Mouse (Mus musculus) inflammation-experienced regulatory T-cells, adult 6 months (primary cell): ENCODE data around the gene Mpg. TPM values are rescaled to one million over a fixed set of nuclear protein-coding genes. Genes with fewer than 3 reads are reported as not detected.
"Not testable (repeated sequence)": the region's sequence is repeated elsewhere in the genome, so short reads cannot be mapped to it uniquely, and the experiment has no call there.

ENCODE experiments used
- ATAC-seq: one replicate; pipeline ENCODE4 v1.8.0; 2017
- polyA plus RNA-seq, 3 experiments: library from polyadenylated mRNA; unstranded; fragments of 100-300 nt; shearing (Covaris generic); gene quantifications; one replicate each; pipeline ENCODE4 v1.2.1; 2017

The Mpg gene
- 10 to 100 TPM; 26.3 to 35.5 (median 32.8) TPM for polyA plus RNA-seq

DNA sequence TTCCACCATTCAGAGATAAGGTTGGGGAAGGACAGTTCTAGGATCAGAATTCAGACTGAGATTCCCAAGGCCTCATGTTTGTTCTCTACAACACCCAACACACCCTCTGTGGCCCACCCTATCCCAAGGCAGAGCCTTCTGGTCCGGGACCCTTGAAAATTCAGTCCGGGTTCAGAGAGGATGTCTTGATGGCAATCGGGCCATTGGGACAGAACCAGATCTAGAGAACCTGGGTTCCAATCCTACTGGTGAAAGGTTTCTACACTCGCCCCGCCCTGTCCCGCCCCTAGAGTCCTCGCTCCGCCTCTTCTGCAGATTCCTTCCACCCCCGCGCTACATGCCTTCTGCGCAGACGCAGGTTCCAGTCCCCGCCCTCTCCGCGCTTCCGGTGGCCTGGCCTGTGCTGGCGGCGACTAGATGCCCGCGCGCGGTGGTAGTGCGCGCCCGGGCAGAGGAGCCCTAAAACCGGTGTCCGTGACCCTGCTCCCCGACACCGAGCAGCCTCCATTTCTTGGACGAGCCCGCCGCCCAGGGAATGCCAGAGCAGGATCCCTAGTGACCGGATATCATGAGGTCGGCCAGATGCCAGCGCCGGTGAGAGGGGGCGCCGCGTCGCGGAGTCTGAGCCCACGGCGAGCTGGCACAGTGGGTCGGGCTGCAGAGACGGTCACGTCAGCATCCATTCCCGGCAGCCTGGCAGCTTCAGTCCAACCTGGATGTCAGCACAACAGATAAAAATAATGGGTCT, at the start of gene Mpg:
TSS of gene Mpg (plus strand) at position 382 of the 748 bp plus-strand sequence.
- ATAC-seq = peak; percentile 89

DNA sequence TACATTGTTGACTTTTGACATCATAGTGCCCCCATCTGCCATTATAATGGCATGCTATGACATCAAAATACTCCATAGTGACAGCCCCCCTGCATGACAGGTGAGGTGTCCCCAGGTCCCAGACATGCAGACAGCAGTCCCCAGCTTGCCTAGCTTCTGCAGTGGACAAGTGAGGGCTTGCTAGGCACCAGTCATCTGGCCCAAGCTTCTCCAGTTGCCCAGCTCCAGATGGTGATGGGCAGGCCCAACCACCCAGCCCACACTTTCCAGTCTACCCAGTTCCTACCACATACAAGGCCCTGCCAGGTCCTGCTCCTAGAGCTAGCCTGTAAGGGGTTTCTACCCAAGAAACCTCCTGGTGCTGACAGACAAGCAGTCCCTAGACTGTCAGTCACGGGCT, 47.8 kb upstream of the Mpg start:
- ATAC-seq = no peak

DNA sequence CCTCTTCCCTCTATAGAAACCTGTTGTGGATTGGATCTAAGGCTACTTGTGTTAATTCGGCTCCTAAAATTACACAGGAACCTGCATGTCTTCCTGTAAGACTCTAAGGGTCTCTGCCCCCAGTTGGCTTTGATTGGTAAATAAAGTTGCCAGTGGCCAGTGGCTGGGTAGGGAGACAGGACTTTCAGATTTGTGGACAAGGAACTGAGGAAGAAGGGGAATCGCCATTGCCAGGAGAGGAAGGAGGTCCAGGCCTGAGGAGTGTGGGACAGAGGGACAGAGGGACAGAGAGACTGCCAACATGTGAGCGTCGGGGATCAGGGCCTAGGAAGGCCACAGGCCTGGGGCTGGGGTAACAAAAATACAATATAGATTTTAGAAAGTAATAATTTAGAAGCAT, 45.1 kb upstream of the Mpg start:
- ATAC-seq = no peak

DNA sequence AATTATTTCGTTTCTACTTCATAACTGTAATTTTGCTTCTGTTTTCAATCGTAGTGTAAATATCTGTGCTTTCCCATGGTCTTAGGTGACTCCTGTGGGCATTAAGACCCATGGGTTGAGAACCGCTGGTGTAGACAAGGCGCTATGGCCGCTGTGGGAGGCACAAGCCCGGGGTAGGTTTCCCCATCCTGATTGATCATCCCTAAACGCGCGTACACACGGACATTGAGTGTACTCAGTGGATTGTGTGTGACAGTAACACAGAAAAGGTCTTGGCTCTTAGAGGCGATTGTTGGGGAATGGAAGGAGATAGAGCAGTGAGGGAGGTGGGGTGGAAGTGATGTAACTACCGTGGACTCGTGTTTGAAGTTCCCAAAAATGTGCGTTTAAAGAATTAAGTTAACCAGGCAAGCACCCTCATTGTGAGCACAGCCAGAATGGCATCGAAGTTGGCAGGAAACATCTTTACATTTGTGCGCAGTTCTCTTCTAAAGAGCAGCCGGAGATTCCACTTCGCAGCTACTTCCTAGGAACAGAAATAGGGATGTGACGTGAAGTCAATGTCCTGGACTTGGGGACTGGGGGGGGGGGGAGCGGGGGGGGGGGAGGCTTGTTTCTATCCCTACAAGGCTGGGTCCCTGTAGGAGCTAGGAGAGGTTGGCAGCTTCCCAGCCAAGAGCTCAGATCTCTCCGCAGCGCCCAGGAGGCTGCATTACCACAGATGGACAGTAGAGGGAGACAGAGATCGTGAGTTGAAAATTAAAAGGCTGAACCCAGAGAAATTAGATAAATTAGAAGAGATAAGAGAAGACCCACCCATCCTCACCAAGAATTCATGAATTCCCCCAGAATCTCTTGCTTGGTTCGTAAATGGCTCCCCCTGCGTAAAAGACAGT, 44.1 kb upstream of the Mpg start:
- ATAC-seq = peak; percentile 48

DNA sequence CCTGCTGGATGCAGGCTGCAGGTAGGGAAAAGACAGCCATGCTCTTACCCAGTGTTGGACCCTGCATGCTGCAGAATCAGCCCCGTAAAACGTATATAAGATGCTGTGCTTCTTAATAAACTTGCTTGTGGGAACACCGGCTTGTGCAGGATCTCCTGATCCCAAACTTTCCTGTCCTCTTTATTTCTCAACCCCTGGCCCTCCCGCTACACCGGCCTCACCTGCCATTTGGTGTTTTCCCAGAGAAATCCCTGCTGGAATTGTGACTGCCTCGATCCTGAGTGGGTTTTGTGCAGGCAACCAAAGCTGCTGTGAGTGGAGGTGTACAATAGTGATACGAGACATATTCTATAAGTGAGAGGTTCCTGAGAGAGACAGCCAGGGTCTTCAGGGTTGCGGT, 41.8 kb upstream of the Mpg start:
- no peak for ATAC-seq

DNA sequence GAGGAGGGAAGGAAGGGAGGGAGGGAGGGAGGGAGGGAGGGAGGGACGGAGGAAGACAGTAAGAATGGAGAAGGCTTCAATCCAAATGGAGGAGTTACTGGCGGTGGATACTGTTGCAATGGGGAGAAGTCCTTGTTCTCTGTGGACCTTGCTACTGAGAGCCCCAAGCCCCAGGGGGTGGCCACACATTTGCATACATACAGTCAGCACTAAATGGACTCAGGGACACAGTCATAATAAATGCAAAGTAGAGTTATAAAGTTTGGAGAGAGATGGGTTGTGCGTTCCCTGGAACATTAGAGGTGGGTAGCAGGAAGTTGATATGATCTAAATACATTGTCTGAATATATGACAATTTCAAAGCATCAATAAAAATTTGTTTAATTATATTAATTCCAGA, 40.3 kb upstream of the Mpg start:
- no peak for ATAC-seq

DNA sequence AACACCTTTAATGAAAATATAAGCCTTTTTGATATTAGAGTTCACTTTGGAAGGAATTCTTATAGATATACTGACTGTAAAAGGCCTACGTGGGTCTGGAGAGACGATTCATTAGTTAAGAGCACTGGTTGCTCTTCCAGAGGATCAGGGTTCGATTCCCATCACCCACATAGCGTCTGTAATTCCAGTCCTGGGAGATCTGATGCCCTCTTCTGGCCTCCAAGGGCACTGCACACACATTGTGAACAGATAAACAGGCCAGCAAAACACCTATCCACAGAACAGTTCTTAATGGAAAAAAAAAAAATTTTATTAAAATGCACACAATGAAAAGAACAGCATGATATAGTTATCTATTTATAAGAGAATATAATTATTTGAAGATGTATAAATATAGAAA, 39.0 kb upstream of the Mpg start:
- ATAC-seq = no peak

DNA sequence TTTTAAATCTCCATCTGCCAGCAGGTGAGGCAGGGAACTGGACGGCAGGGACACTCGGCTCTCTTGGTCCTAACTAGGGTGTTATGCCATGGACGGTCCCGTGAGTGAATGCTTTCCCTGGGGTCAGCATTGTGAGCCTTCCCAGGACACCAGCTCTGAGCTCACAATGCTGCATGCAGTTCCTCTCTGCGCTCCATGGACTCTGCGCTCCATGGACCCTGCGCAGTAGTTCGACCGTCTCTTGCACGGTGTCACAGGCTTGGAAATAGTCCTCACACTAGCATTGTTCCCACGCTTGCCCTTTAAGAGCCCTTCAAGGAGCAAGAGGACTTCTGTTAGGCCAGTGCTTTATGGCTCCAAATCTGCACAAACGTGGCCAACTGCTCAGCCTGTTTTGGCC, 37.4 kb upstream of the Mpg start:
- ATAC-seq = no peak

DNA sequence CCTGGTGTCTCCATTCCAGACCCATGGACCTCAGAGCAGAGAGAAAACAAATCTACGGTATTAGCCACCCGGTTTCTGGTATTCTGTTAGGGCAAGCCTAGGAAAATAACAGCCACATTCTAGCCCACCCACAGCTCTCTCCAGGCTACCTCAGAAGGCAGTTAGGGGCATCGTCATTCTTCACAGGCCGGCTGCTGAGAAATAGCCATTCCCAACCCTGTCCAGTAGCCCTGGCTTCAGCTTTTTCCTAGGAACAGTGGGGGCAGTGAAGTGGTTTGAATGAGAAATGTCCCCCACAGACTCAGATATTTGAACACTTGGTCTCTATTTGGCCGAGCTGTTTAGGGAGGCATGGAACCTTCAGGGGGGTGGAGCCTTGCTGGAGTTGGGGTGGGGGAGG, 36.9 kb upstream of the Mpg start:
- no peak for ATAC-seq

DNA sequence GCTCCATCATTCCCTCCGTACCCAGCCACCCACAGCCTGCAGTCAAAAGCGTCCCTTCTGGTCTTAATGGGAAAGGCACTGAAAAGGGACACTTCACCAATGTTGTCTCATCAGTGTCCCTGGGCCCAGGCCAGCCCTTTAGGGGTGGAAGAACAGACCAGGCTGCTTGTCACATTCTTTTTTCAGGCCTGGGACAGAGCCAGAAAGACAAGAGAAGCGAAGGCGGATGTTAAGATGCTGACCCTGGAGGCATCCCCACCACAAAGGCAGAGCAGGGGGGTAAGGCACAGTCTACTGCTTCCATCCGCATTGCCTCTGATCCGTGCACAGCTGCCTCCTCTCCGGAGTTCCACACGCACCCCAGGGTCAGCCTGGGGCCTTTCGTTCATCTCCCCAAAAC, 36.2 kb upstream of the Mpg start:
- ATAC-seq = no peak

DNA sequence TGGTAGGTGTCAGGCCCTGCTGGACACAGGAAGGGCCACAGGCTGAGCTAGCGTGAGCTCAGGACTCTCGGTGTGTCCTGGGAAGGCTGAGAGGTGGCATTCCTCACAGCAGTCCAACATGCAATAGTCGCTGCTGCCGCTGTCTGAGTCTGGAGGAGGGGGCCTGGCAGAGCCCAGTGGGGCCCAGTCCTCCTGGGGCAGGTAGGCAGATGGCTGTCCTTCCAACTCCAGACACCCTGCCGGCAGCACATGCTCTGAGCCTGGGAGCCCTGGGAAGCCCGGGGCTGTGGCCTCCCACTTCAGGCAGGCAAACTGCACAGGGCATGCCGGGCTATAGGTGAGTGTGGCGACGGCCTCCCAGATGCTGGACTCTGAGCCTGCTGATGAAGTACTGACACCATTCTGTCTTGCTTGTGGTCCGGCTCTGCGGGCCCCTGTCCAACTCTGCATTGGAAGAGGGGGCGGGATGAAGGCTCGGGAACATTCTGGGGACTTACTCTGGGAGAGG, 35.6 kb upstream of the Mpg start:
- ATAC-seq = no peak

DNA sequence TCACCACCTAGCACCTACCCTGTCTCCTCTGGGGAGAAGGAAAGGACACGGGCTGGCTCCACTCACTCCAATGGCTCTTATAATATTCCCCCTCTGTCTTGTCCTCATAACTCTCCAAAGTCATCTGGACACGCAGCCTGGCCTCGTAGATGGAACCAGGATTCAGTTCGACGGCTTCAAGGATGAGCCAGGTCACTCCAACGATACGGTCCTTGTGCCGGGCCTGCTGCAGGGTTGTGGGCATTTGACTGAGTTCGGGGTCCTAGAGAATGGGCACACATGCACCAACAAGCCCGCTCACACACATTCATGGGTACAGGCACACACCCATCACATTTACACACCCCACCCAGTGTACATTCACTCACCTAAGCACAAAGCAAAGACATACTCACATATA, 33.1 kb upstream of the Mpg start:
- ATAC-seq = no peak

DNA sequence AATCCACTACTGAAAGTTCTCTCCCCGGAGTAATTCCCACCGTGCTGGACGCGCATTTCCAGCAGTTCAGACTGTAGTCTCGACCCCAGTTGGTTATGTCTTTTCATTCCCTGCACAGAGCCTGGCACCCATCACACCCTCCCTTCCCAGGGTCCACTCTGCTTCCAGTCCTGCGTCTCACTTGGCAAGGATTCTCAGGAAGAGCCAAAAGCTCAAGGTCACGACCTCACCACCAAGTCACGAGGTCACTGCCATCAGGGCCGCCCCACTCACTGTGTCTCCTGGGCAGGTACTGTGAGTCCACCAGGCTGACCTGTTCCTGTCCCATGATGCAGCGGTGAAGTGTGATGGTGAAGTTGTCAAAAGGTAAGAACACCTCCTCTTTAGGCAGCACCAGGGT, 32.2 kb upstream of the Mpg start:
- no peak for ATAC-seq

DNA sequence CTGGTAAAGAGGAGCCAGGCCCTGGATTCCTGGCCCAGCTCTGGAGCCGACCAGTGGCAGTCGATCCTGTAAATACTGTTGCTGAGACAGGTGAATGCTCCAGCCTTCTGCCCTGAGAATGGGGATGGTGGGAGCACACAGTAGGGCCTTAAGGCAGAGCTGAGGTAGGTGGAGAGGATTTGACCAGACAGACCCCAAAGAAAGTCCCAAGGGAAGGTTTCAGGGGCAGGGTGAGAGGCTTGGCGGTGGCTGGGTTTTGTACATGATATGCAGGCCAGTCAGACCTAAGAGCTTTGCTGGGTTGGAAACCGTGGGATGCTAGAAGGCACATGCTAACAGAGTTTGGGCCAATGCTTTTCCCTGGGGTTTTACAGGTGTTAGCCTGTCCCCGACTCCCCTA, 31.7 kb upstream of the Mpg start:
- no peak for ATAC-seq

DNA sequence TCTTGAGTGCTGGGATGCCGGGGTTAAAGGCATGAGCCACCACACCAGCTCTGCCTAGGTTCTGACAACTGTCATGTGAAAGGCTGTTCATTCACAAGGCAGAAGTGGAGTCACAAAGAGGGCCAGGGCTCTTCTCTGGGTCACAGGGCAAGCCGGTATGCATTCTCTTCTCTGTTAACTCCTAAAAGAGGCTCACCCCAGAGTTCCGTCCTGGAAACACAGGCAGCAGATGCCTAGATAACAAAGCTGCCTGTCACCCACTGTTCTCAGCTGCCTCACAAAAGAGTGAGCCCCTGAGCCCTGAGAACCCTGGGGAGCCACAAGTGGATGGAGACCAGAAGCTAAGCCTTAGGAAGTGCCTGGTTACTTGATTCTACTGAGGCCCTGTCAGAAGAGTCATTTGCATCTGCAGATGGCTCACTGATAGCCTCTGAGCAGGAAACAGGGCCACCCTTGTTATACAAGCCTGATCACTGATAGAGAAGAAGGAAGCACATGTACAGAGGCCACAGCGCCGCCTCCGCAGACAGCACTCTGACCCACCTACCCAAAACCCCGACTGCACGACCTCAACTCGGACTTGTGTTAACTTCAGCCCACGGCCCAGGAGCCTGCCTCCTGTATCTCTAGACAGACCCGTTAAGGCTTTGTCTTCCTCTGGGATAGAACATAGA, 30.3 kb upstream of the Mpg start:
- ATAC-seq = peak; percentile 72

DNA sequence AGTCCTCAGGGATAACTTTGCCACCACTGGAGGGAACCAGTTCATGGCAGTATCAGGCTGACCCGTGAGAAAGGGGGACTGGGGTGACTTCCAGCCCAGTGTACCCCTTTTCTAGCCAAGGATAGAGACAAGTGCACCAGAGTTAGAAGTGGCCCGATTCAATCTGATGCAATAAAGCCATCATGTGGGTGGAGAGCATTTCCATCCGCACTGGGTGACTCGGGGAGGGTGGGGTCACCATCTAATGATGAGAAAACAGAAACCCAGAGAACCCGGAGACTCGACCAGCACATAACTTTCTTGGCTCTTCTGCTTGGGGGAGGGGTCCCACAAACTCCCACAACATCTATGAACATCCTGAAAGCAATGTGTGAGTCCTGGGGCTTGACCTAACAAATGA, 29.6 kb upstream of the Mpg start:
- no peak for ATAC-seq

DNA sequence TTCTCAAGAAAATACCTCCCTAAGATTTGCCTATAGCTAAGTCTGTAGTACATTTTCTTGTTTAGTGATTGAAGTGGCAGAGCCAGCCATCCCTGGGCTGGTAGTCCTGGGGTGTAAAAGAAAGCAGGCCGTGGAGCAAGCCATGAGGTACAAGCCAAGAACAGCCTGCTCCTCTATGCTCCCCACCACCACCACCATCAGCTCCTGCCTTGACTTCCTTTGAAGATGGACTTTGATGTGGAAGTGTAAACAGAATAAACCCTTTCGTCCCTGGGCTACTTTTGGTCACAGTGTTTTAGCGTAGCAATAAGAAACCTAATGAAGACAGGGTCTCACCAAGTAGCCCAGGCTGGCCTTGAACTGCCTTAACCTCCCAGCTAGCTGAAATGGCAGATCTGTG, 28.5 kb upstream of the Mpg start:
- ATAC-seq = no peak

DNA sequence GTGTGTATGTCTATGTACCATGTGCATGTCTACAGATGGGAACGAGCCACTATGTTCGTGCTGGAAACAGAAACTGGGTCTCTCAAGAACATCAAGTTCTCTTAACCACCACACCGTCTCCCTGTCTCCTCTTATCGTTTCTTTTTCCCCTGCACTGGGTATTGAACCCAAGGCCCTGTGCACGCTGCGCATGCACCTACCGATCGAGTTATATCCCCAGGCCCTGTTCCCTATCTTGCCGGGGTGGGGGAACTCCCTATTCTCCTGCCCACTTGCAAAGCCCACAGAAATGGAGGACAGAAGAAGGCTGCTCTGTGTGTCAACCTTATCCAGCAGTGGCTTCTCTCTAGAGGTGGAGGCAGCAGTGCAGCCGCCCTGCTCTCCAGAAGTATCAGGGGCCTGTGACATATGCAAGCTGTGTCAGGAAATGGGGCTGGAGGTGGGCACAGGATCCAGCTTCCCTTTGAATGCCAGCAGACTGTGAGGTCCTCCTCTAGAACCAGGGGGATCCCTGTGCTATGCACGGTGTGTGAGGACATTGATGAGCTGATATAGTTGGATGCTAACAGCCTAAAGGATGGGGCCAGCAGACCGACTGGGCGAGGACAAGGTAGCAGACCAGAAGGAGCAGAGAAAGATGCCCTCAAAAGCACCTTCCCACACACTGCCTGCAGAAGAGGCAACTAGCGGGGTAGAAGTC, 27.9 kb upstream of the Mpg start:
- no peak for ATAC-seq

DNA sequence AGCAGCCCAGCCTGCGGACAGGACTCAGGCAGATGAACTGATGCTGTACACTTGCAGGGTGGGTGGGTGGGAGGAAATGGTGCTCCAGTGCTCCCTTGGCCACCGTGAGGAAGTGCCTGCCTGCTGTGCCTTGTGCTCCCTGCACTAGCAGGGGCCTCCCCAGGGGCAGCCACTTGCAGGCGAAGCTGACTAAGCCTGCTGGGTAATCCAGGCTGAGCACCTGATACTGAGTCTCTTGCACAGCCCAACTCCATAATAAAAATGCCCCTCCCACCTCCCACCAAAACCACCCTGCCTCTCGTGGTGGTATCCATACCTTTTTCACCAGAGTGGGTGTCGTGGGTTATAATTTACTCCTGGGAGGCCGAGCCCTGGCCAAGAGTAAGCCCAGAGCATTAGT, 27.1 kb upstream of the Mpg start:
- ATAC-seq = peak; percentile 27

DNA sequence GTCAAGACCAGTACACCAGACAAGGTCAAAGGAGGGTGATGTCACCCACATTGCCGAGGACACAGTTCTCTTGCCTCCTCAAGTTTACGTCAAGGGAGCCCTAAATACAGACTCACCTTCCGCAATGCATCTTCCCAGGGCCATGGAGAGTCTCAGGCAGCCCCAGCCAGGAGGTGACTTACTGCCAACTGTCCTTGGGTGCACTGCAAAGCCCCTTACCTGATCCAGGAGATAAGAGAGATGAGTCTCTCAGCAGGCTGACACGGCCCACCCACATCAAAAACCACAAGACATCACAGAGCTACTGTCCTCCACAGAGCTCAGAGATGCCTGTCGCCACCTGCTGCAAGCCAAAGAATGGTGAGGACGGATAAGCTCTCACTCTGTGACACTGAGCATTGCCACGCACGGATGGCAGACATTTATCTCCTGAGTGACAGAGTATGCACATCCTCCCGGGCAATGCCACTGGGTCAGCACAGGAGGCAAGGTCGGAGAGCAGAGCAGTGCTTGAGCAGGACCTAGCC, 26.2 kb upstream of the Mpg start, which contains the start of gene Il9r:
TSS of gene Il9r (minus strand) at position 205 of the 527 bp plus-strand sequence.
- ATAC-seq = peak; percentile 19

DNA sequence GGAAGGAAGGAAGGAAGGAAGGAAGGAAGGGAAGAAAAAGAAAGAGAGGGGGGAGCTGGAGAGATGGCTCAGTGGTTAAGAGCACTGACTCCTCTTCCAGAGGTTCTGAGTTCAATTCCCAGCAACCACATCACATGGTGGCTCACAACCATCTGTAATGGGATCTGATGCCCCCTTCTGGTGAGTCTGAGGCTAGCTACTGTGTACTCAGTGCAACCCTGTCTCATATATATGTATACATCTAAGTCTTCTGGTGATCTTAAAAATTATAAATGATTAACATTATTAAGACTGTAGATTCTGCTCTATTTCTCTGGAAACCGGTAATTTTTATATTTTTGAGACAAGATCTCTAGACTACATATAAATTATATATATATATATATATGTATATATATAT, 25.3 kb upstream of the Mpg start:
- not testable (repeated sequence) for ATAC-seq
